Mouse (Mus musculus) layer of hippocampus, adult 8-10 months (tissue): Measurements from ENCODE around the gene Cbx7. TPM values are rescaled to one million over a fixed set of nuclear protein-coding genes. Genes with fewer than 3 reads are reported as not detected.

Experiments used
- DNase-seq, 2 experiments: peaks; one replicate each; pipeline ENCODE4 v3.0.0; 2022; ENCODE audit warnings: low spot score in 2 of 2
- total RNA-seq, 4 experiments: library from RNA; stranded (reverse); gene quantifications; 2 replicates each; pipeline ENCODE4 v1.2.4; 2022

Gene Cbx7
- total RNA-seq, 4 experiments from 2014 or later = 46.0 to 62.9 (median 52.2) TPM

GRCm38 (mm10) chr15:80003581-80003980 lies 32.7 kb upstream of the Cbx7 start:
- no peak for DNase-seq

- DNase-seq = no peak
Measured at GRCm38 (mm10) chr15:80001601-80002000, 30.7 kb upstream of the Cbx7 start.

- DNase-seq = no peak
Measured at GRCm38 (mm10) chr15:80000694-80001093, 29.8 kb upstream of the Cbx7 start.

GRCm38 (mm10) chr15:79997988-79998387 lies 27.1 kb upstream of the Cbx7 start:
- DNase-seq = no peak

GRCm38 (mm10) chr15:79996781-79997180 lies 25.9 kb upstream of the Cbx7 start:
- no peak for DNase-seq

GRCm38 (mm10) chr15:79995552-79995951 lies 24.6 kb upstream of the Cbx7 start:
- peak in 1 of 2 experiments; percentile 38 for DNase-seq

- no peak for DNase-seq
Measured at GRCm38 (mm10) chr15:79994566-79994965, 23.6 kb upstream of the Cbx7 start.

GRCm38 (mm10) chr15:79986182-79986581 lies 15.3 kb upstream of the Cbx7 start:
- no peak for DNase-seq

GRCm38 (mm10) chr15:79985471-79985870 lies 14.6 kb upstream of the Cbx7 start:
- no peak for DNase-seq

GRCm38 (mm10) chr15:79984152-79984551 lies 13.2 kb upstream of the Cbx7 start:
- no peak for DNase-seq

GRCm38 (mm10) chr15:79980716-79981115 lies 9.8 kb upstream of the Cbx7 start:
- no peak for DNase-seq

- DNase-seq = no peak
Measured at GRCm38 (mm10) chr15:79972186-79972585, 1.3 kb upstream of the Cbx7 start.

GRCm38 (mm10) chr15:79970491-79970890 lies 428 bp downstream of the Cbx7 start:
- no peak for DNase-seq

GRCm38 (mm10) chr15:79967346-79967745 lies 3.6 kb downstream of the Cbx7 start:
- no peak for DNase-seq

GRCm38 (mm10) chr15:79964376-79964775 lies 6.5 kb downstream of the Cbx7 start:
- DNase-seq = no peak

- DNase-seq = no peak
Measured at GRCm38 (mm10) chr15:79962661-79963060, 8.3 kb downstream of the Cbx7 start.

GRCm38 (mm10) chr15:79961366-79961921 lies 9.5 kb downstream of the Cbx7 start:
- DNase-seq = no peak

- DNase-seq = no peak
Measured at GRCm38 (mm10) chr15:79958418-79958817, 12.5 kb downstream of the Cbx7 start.

- DNase-seq = no peak
Measured at GRCm38 (mm10) chr15:79956559-79956958, 14.4 kb downstream of the Cbx7 start.

GRCm38 (mm10) chr15:79953470-79953869 lies 17.4 kb downstream of the Cbx7 start:
- no peak for DNase-seq

GRCm38 (mm10) chr15:79952504-79953231 lies 18.3 kb downstream of the Cbx7 start:
- no peak for DNase-seq

- no peak for DNase-seq
Measured at GRCm38 (mm10) chr15:79951730-79952503, 19.0 kb downstream of the Cbx7 start.
